Mouse (Mus musculus) adrenal gland, adult (tissue): ENCODE measurements around the gene Numbl.

Experiments
- DNase-seq, 2 experiments: peaks; one replicate each; pipeline ENCODE4 v3.0.0; 2022 to 2023; ENCODE audit warnings: low spot score in 1 of 2; ENCODE audit not compliant: inconsistent age in 2 of 2

Numbl gene

GRCm38 (mm10) chr7:27291795-27292466 lies 33.7 kb downstream of the Numbl start:
- DNase-seq = peak; percentile 24 to 51

- DNase-seq = peak; percentile 35 to 57
Observed at GRCm38 (mm10) chr7:27295956-27296355, 37.7 kb downstream of the Numbl start.

DNA sequence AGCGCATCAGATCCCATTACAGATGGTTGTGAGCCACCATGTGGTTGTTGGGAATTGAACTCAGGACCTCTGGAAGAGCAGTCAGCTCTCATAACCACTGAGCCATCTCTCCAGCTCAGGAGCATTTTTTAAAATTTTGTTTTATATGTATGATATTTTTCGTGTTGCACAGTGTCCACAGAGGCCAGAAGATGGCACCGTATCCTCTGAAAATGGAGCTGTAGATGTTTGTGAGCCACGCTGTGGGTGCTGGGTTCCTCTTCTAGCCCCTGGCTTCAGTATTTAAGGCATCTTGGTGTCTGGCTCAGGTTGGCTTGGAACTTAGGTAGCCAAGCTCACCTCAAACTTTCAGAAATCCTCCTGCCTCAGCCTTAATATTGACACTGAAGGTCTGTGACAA lies 38.3 kb downstream of the Numbl start:
- no peak for DNase-seq

DNA sequence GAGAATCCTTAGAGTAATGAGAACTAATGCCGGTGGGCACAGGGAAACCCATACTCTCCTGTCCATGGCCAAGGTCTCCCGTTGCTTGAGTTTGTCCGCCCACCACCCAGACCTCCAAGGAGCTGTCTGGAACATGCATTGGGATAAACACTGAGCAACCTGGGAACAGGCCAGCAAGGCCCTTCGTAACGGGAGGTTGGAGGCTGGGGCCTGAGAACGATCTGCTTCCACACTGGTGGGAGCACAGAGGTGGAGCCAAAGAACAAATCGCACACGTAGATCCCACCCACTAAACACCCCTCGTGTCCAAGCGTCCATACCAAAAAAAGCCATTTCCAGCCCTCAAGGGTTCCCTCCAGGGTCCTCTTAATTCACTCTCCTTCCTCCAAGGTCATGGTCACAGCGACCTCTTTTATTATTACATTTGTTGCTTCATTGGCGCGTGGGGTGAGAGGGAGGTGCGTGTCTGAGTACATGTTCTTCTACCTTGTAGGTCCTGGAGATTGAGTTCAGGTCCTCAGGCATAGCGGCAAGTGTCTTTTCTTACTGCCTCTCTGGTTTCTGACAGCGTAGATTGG lies 39.9 kb downstream of the Numbl start:
- no peak for DNase-seq

DNA sequence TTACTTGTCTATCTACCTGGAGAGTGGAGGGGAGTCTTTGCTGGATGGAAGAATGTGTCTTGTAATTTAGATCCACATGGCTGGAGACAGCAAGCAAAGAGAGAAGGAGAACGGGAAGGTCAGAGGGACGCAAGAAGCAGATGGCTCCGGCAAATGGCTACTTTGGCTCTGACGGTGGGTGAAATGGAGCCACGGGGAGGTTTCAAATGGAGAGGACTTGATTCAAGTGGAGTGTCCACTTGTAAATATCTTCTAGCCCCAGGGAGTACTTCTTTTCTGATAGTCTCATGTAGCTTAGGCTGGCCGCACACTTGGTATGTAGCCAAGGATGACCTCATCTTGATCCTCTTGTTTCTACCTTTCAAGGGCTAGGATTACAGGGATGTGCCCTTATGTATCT lies 40.6 kb downstream of the Numbl start:
- DNase-seq = no peak

GRCm38 (mm10) chr7:27300351-27300750 lies 42.1 kb downstream of the Numbl start:
- no peak for DNase-seq

DNA sequence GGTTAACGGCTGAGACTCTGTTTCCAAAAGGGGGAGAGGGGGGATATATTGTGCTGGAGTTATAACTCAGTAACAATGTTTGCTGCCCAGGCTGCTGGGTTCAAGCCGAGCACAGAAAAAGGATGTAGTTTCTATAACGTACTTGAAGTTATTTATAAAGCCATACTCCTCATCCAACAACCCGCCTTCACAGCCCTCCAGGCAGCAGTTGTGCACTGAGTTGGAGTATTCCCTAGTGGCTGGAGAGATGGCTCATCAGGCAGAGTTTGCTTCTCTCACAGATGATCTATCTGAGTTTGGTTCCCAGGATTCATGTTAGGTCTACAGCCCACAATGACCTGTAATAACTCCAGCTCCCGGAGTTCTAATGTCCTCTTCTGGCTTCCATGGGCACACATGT lies 42.6 kb downstream of the Numbl start:
- no peak for DNase-seq

DNA sequence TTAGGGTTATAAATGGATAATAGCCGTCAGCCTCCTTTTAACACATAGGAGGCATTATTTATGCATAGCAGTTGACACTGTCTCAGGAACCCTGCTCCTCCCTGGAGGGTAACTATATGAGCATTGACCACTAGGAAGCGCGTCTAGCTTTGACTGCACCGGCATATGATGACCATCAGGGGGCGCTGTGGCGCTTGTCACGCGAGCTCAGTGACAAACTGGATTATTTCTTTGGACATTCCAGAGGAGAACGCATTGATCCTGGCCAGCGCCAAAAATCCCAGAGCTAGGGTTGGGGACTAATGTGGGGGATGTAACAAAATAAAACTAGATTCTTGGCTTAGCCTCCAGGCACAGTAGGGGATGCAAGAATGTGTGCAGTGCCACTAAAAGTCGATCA lies 43.9 kb downstream of the Numbl start:
- peak; percentile 76 to 89 for DNase-seq

DNA sequence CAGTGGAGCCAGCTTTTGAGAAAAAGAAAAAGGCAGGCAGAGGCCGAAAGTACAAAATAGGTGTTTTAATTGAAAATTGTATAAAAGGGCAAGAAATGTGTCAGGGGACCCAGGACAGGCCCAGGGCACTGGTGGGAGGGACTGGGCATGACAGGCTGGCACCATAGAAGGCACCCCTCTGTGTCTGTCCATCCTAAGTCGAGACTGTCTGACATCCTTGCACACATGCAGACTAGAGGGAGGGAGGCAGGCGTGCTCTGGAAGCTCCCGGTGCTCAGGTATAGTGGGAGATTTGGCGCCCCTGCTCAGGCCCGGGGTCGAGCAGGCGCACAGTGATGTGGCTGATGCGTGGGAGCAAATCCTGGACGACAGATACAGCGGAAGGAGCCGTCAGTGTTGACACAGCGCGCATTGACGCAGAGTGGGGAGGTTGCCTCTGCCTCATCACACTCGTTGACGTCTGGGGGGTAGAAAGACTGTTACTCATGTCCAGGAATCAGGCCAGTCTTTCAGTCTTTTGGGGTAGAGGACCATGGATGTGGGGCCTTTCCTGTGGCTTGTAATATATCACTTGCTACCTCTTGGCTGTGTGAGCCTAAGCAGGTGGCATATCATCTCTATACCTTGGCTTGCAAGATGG lies 47.0 kb downstream of the Numbl start:
- DNase-seq = no peak

DNA sequence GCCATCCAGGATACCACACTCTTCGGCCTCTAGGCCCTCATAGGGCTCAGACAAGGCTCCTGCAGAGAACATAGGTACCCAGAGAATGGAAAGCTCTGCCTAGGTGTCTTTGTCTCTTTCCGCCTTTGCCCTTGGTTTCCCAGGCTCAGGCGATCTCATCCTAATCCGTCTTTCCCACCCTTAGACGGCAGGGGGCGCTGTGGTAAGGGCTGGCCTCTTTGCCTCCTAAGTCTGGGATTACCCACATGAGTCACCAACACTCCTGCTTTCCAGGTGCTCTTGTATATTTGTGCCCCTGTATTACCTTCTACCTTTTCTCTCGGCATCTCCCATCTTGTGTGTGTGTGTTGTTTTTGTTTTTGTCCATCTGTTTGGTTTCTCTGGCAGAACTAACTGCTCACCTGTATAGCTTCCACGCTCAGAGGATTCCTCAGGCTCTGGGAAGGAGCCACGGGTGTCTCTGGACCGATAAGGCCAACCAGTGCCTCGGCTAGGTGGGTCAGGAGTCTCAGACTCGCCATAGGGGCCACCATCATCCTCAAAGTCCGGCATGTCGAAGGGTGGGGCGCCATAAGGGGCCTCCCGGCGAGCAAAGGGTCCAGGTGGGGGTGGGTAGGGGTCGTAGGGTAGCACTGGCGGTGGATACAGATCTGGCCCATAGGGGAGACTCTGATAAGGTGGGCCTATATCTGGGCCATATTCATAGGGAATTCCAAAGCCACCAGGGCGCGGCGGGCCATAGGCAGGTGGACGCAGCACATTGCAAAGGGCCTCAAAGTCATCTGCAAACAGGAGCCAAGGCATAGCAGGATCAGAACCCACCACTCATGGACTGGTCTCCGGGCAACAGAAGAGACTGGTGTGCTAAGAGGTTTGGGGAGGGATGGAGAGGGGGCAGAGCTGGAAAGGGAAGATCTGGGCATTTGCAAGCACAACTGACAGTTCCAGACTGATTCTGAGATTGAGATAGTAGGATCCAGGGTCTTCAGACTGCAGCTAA lies 48.2 kb downstream of the Numbl start:
- DNase-seq = peak in 1 of 2 experiments; percentile 63

GRCm38 (mm10) chr7:27307551-27307950 lies 49.3 kb downstream of the Numbl start:
- DNase-seq = no peak

GRCm38 (mm10) chr7:27308821-27309549 lies 50.8 kb downstream of the Numbl start:
- DNase-seq = peak in 1 of 2 experiments; percentile 55

DNA sequence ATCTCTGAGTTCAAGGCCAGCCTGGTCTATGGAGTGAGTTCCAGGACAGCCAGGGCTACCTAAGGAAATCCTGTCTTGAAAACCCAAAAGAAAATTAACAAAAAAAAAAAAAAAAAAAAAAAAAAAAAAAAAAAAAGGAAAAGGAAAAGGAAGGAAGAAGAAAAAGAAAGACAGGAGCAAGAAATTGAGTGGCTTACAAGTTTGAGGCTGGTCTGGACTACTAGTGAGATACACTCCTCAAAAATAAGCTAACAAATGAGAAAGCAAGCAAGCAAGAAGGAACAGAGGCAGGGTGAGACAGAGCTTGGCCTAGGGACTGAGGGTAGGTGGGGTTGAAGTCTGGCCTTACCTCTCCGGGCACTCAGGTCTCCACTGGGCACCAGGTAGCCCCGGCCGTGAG lies 51.6 kb downstream of the Numbl start:
- DNase-seq = no peak

DNA sequence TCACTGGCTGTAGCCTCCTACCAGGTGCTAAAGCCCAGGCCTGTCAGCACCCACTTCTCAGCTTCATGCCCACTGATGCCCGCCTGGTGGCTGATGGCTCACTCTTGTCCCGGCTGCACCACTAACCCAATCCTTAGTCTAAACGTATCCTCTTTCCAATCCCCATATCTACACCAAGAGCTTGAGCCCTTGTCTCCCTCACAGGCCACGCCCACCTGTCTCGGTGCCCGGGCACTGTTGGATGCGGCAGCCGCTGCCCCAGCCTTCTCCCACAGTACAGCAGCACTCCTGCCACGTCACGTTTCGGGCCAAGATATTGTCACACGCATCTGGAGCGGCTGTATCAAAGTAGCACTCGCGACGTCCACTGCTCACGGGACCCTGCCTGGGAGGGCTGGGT lies 52.1 kb downstream of the Numbl start:
- DNase-seq = peak; percentile 38 to 73

DNA sequence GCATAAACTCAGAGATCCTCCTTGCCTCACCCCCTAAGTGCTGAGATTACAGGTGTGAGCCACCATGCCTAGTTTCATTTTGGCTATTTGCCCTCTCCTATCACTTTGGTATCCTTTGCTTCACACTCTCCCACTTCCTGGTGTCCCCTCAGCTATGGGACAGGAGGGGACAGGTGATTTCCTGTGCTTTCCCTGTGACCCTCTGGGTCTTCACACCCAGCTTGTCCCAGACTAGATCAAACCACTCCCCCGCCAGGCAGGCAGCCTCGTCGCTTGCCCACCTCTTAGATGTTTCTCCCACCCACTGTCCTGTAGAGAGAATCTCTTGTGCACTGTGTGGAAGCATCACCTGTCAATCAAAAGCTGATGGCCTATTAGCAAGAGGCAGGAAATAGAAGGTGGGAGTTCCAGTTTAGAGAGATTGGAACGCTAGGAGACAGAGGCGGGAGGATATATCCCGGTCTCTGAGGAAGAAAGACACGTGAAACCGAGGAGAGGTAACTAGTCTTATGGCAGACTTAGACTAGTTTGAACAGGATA lies 52.8 kb downstream of the Numbl start:
- DNase-seq = no peak

DNA sequence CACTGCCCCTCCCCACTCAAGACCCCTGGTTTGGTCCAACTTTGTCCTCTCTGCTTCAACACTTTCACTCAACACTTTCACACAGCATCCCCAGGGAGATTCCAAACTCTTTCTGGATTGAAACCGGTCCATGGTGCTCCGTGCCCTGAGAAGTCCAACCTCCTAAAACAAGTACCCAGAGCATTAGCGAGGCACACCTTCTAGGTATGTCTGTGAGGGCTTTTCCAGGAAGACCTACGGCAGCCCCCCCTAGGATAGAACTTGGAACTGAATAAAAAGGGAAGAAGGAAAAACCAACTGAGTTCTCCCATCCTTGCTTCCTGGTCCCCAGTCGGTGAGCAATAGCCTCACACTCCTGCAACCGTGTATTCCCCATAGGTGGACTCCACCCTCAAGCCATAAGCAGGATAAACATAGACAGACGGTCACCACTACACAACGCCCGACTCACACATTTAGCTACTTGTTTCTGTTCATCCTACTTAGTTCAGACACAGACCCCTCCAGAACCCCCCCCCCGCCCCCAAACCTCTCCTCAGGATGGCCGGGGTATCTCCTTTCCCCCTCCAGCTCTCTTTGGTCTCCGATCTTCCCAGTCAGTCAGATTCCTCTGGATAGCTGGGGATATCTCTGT lies 53.5 kb downstream of the Numbl start:
- DNase-seq = no peak

GRCm38 (mm10) chr7:27314393-27314792 lies 56.2 kb downstream of the Numbl start:
- no peak for DNase-seq

DNA sequence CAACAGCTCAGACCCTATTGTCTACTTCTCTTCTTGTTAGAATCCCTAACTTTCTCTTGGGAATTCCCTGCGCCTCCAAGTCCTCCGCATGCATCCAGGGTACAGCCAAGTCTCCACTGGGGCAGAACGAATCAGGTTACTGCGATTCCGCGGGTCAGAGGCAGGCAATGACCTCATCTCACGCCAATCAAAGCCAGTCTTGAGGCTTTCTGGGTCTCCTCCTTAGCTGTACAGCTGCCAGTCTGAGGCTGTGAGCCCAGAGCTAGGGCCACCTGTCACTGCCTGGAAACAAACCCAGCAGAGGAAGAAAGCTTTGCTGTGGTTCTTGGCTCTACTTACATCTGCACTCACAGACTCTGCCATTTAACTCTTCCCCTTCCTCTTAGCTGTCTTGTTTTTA lies 57.7 kb downstream of the Numbl start:
- peak in 1 of 2 experiments; percentile 26 for DNase-seq

DNA sequence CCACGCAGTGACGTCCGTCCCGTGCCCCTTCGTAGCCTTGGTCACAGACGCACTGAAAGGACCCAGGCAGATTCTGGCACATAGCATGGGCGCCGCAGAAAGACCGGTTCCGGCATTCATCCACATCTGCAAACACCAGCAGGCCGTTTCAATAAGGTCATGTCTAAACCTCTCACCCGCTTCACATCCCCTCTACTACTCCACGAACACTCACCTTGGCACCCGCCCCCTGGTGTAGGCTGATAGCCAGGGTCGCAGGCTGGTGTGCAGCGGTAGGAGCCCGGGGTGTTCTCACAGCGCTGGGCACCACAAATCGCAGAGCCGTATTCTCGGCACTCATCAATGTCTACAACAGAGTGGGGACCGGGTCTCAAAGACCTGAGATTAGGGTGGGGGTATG lies 61.2 kb downstream of the Numbl start:
- no peak for DNase-seq

DNA sequence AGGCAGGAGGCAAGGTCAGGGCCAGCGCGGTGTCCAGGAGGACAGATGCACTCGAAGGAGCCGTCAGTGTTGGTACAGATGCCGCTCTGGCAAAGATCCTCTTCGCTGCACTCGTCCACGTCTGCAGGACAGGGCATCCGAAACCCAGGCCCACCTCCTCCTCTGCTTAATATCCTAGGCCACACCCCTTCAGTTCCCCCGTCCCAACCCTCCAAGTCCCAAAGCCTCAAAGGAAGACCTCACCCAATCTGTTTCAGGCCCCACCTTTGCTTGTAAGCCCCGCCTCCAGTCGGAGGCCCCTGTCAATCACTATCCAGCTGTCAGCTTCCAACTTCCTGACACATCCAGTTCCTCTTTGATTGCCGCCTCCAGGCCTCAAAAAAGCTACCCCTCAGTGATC lies 64.1 kb downstream of the Numbl start:
- peak in 1 of 2 experiments; percentile 31 for DNase-seq
